Mouse (Mus musculus) midbrain, postnatal 0 days (tissue): ENCODE measurements around the gene Lrrfip2. TPM values are rescaled to one million over a fixed set of nuclear protein-coding genes. Genes with fewer than 3 reads are reported as not detected.

Source experiments
- ATAC-seq: fragments of 200-750 bp; cut with Nextera tagmentation; 2 replicates; pipeline ENCODE4 v1.8.0; 2017; ENCODE audit warnings: moderate number of reproducible peaks, mild to moderate bottlenecking, moderate TSS enrichment, moderate library complexity; ENCODE audit not compliant: low FRiP score
- DNase-seq: peaks from one replicate; pipeline ENCODE4 v3.0.0-alpha.2; 2015; ENCODE audit warnings: low spot score
- H3K27ac ChIP-seq: fragments of 300-500 bp; sonication (generic); 2 replicates; pipeline ENCODE4 v1.5.1; 2014; ENCODE audit warnings: low read depth, mild to moderate bottlenecking, low read length, mixed read lengths
- H3K27me3 ChIP-seq: fragments of 300-500 bp; sonication (generic); 2 replicates; pipeline ENCODE4 v1.6.1; 2014; ENCODE audit warnings: low read length, control low read depth, mixed read lengths; ENCODE audit not compliant: insufficient read depth
- H3K36me3 ChIP-seq: fragments of 300-500 bp; sonication (generic); 2 replicates; pipeline ENCODE4 v1.6.1; 2014; ENCODE audit warnings: low read length, control low read depth, mixed read lengths; ENCODE audit not compliant: insufficient read depth
- H3K4me1 ChIP-seq: fragments of 300-500 bp; sonication (generic); 2 replicates; pipeline ENCODE4 v1.6.1; 2014; ENCODE audit warnings: mild to moderate bottlenecking, control low read depth, antibody characterized with exemption, low read length, mixed read lengths; ENCODE audit not compliant: insufficient read depth
- H3K4me2 ChIP-seq: fragments of 300-500 bp; sonication (generic); 2 replicates; pipeline ENCODE4 v1.6.1; 2014; ENCODE audit warnings: low read depth, mild to moderate bottlenecking, low read length, mixed read lengths; ENCODE audit not compliant: poor library complexity, severe bottlenecking
- H3K4me3 ChIP-seq: fragments of 300-500 bp; sonication (generic); 2 replicates; pipeline ENCODE4 v1.5.1; 2014; ENCODE audit warnings: low read depth, mild to moderate bottlenecking, low read length, moderate library complexity
- H3K9ac ChIP-seq: fragments of 300-500 bp; sonication (generic); replicated peaks from 2 replicates; pipeline ENCODE4 v1.6.1; 2014; ENCODE audit warnings: mild to moderate bottlenecking, low read length, moderate library complexity, mixed read lengths; ENCODE audit not compliant: poor library complexity, severe bottlenecking
- H3K9me3 ChIP-seq: fragments of 300-500 bp; sonication (generic); 2 replicates; pipeline ENCODE4 v1.6.1; 2016; ENCODE audit warnings: low read length, control low read depth
- CTCF ChIP-seq: IDR thresholded peaks from 2 replicates; pipeline ENCODE4 v1.5.1; 2016; ENCODE audit warnings: antibody characterized with exemption, mild to moderate bottlenecking
- WGBS: fragments of 180-500 bp; shearing (Covaris S2); extraction: QIAGEN DNeasy Blood & Tissue Kit; methylation state at CpG from one replicate; pipeline ENCODE4 v1.1.7; 2014; 5-methylcytosine and 5-hydroxymethylcytosine counted together
- polyA plus RNA-seq: library from polyadenylated mRNA; unstranded; fragments of >200 nt; fragmentation: Nextera tagmentation; extraction: Ambion mirVana; gene quantifications from 2 replicates; pipeline ENCODE4 v1.2.1, GENCODE M21; 2015
- total RNA-seq: library from RNA; depleted of rRNA; stranded (reverse); fragments of >200 nt; gene quantifications from 2 replicates; pipeline ENCODE4 v1.2.3, GENCODE M21; 2014

Gene Lrrfip2
- total and polyA plus RNA-seq, 2 experiments from 2014 or later, result 23.7 to 42.2 TPM

DNA sequence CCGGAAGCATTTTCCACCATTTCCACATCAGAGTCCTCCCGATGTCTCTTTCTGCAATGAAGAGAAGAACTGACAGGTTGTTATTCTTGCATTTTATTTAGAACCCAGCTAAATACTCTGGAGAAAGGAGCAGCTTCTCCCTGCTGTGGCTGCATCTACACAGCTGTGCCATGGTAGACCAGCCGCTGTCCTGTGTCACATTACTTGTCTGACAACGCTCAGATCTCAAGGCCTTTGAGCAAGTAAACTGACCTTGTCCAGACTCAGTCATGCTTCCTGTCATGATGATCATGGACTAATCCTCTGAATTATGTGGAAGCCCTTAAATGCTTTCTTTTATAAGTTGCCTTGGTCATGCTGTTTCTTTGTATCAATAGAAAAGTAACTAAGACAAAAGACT lies 122.4 kb downstream of the Lrrfip2 start:
- 32% methylated on average over 4 of the region's 4 CpGs for WGBS
- H3K4me2 ChIP-seq, result no peak overlapping the region
- H3K27ac ChIP-seq, result no peak overlapping the region
- no peaks in the 10 kb centered on the region for H3K27me3 ChIP-seq
- H3K4me1 ChIP-seq, result no peaks in the 10 kb centered on the region
- no peaks in the 10 kb centered on the region for H3K9me3 ChIP-seq
- DNase-seq, result no peak
- TF ChIP-seq CTCF, result no peak
- peaks cover 23% of the 10 kb centered on the region for H3K36me3 ChIP-seq
- H3K9ac ChIP-seq, result no peak overlapping the region
- H3K4me3 ChIP-seq, result no peak overlapping the region
- no peak for ATAC-seq

DNA sequence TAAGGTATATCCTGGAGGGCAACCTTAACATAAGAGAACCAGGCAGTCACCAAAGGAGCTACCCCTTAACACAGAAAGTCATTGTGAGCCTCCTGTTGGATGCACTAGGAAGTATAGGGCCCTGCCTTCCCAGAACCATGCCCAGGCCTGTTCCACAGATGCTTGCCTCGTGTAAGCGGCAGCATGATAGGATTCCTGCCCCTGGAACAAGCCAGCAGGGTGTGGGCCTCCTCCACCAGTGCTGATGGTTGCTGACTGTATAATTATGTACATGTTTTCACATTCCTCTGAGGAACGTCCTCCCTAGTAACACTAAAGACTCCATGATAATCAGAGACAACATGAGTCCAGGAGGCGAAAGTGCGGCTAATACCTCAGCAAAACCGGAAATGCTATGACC lies 126.0 kb downstream of the Lrrfip2 start:
- Histone ChIP-seq H3K27ac (no peak overlapping the region), H3K36me3 (peaks cover 20% of the 10 kb centered on the region), H3K9me3 (no peaks in the 10 kb centered on the region), H3K27me3 (no peaks in the 10 kb centered on the region), H3K4me3 (no peak overlapping the region), H3K4me1 (no peaks in the 10 kb centered on the region), H3K9ac (no peak overlapping the region), H3K4me2 (no peak overlapping the region)
- ATAC-seq (no peak), DNase-seq (no peak)
- no peak for TF ChIP-seq CTCF
- WGBS, result 89% methylated on average over 6 of the region's 6 CpGs

DNA sequence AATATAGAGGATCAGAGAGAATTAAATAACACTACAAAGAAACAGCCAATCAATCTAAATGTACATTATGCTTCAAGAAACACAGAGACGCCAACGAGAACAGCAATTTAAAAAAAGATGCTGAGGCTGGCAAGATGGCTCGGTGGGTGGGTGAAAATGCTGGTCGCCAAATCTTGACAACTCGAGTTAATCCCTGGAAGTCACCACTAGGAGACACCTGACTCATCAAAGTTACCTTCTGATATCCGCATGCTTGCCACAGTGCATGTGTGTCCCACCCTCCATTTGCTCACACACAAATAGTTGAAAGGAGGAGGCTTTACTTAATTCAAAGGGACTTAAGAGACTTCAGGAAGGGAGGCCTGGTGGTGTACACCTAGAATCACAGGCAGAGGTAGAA lies 128.2 kb downstream of the Lrrfip2 start:
- Histone ChIP-seq H3K27me3 (no peaks in the 10 kb centered on the region), H3K27ac (no peak overlapping the region), H3K4me3 (no peak overlapping the region), H3K9ac (no peak overlapping the region), H3K9me3 (no peaks in the 10 kb centered on the region), H3K4me1 (no peaks in the 10 kb centered on the region), H3K4me2 (no peak overlapping the region), H3K36me3 (peaks cover 32% of the 10 kb centered on the region)
- DNase-seq (peak; percentile 5), ATAC-seq (no peak)
- 72% methylated on average over 6 of the region's 6 CpGs for WGBS
- TF ChIP-seq CTCF, result peak; percentile 5; the same call in 1 of the 2 replicates

DNA sequence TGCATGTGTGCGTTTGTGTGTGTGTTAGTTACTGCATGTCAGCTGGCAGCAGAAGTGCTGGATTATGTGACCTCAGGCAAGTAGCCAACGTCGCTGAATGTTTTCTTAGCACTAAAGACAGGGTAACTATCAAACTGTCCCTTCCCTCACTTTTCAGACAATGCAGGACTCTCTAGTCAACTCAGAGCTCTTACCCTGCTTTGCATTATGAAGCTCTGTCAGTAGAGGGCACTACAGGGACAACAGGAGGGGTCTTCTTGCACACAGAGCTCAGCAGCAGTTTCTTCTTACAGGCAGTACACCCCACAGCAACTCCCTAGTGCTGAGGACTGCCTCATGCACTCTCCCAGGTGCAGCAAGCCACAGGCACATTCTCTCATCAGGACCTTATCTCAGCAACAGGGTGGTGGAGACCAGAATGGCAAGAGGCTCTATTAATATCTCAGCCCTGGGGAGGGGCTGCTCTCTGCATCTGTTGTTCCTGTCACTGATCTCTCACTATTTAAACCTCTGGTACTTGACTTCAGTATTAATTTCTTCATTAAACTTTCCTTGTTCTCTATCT lies 130.4 kb downstream of the Lrrfip2 start:
- H3K9ac ChIP-seq, result no peak overlapping the region
- ATAC-seq, result no peak

DNA sequence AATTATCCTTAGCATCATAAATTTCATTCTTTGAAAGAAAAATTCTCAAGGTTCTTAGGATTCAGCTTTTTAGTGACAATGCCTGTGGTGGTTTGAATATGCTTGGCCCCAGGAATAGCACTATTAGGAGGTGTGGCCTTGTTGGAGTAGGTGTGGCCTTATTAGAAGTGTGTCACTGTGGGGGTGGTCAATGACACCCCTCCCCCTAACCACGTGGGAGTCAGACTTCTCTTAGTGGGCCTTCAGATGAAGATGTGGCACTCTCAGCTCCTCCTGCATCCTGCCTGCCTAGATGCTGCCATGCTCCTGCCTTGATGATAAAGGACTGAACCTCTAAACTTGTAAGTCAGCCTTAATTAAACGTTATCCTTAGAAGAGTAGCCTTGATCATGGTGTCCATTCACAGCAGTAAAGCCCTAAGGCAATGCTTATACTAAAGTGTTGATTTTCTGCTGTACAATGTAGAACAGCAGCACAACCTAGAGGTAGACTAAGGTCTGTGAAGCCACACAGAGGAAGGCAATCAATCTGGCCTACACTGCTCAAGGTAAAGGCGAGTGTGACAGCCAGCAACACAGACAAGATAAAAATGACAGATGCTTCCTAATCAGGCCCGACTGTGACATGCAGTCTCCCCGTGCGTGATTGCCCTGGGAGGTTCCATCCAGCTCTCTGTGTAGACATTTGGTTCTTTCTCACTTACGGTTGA lies 134.9 kb downstream of the Lrrfip2 start:
- DNase-seq (peak; percentile 42), ATAC-seq (no peak)
- Histone ChIP-seq H3K9ac (no peak overlapping the region), H3K4me3 (no peak overlapping the region), H3K36me3 (peaks cover 32% of the 10 kb centered on the region), H3K4me1 (no peaks in the 10 kb centered on the region), H3K27ac (no peak overlapping the region), H3K9me3 (no peaks in the 10 kb centered on the region), H3K4me2 (no peak overlapping the region), H3K27me3 (no peaks in the 10 kb centered on the region)
- 73% methylated on average over 7 of the region's 7 CpGs for WGBS
- TF ChIP-seq CTCF, result peak; percentile 59

More for the DNA sequence above, 130.4 kb downstream of the Lrrfip2 start:
- no peaks in the 10 kb centered on the region for H3K9me3 ChIP-seq
- no peaks in the 10 kb centered on the region for H3K27me3 ChIP-seq
- WGBS, result 89% methylated on average over 3 of the region's 3 CpGs
- H3K27ac ChIP-seq, result no peak overlapping the region
- H3K4me3 ChIP-seq, result no peak overlapping the region
- DNase-seq, result peak; percentile 3
- no peaks in the 10 kb centered on the region for H3K4me1 ChIP-seq
- peaks cover 33% of the 10 kb centered on the region for H3K36me3 ChIP-seq
- H3K4me2 ChIP-seq, result no peak overlapping the region
- TF ChIP-seq CTCF, result peak; percentile 45

DNA sequence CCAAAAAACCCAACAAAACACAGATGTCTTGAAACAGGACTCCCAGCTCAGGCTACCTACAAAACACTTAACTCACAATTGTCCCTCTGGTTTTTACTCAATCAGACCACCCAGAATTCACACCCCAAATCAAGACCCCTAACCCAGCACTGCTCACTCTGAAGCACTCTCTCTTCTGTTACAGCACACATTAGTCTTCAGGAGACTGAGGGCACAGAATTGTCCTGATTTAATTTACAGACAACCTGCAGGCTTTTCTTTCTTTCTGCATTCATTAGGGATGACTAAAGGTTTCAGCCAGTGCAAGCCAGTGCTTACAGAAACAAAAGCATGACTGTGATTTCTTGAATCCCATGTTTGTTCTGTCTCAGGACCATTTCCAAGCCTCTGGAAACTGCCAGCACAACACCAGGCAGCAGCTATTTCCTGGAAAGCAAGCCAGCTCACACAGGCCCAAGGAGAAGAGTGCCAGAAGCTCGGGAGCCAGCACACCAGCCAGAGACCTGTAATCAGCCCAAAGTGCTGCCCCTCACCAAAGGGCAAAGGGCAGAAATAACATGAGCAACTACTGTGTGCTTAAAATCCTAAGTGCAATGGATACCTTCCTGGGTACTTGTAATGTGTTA lies 143.1 kb downstream of the Lrrfip2 start:
- no peak overlapping the region for H3K4me3 ChIP-seq
- 50% methylated on average over 1 of the region's 1 CpGs for WGBS
- H3K4me2 ChIP-seq, result no peak overlapping the region
- 0 out of 2 replicates have a peak, but pooled peaks have one; percentile 16 for ATAC-seq
- DNase-seq, result peak; percentile 61
- H3K4me1 ChIP-seq, result no peaks in the 10 kb centered on the region
- peaks cover 40% of the 10 kb centered on the region; the same call in 1 of the 2 replicates for H3K36me3 ChIP-seq
- TF ChIP-seq CTCF, result no peak
- H3K9ac ChIP-seq, result no peak overlapping the region
- no peaks in the 10 kb centered on the region for H3K27me3 ChIP-seq
- H3K27ac ChIP-seq, result no peak overlapping the region
- H3K9me3 ChIP-seq, result no peaks in the 10 kb centered on the region
